Comparison of ENCODE assay signal across 8 mouse cellular contexts in the genomic region with DNA sequence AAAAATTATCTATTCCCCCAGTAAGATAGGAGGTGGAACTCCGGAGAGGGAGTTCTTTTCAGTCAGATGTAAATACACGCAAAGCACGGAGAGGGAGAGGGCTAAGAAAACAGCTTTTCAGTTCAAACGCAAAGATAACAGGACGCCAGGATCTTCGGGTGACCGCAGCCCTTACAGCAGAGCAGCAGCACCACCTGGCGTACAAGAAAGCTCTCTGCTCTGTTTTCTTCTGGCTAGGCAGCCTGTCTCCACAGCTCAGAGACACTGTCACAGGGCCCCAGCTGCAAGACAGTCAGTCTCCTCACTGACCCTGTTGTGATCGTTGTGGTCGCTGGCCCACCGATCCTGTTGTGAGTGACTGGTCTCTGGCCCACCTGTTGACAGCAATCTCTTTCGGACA. TPM values are rescaled to one million over a fixed set of nuclear protein-coding genes. Genes with fewer than 3 reads are reported as not detected.
DNase-seq lines count a peak whose midpoint lies in the region; ATAC-seq and TF ChIP-seq lines count a peak whose summit lies in the region.

No protein-coding gene starts in this region.

- no peaks in the 10 kb centered on the region for H3K36me3 ChIP-seq in G1E (replicated peaks)
- no peaks in the 10 kb centered on the region for H3K36me3 ChIP-seq in hindbrain, embryonic 11.5 days (ENCODE audit: control insufficient read depth, insufficient read depth, low read length)
- no peaks in the 10 kb centered on the region for H3K36me3 ChIP-seq in lung, postnatal 0 days (ENCODE audit: insufficient read depth, low read length)

- no peak overlapping the region for H3K9ac ChIP-seq in hindbrain, embryonic 11.5 days (ENCODE audit: low read depth, low read length)
- no peak overlapping the region for H3K9ac ChIP-seq in lung, postnatal 0 days (replicated peaks; ENCODE audit: low read depth)

- no peaks in the 10 kb centered on the region for H3K9me3 ChIP-seq in G1E (replicated peaks)
- H3K9me3 ChIP-seq in hindbrain, embryonic 11.5 days (ENCODE audit: control insufficient read depth, low read length), result no peaks in the 10 kb centered on the region
- H3K9me3 ChIP-seq in lung, postnatal 0 days (ENCODE audit: low read length), result no peaks in the 10 kb centered on the region

- H3K4me3 ChIP-seq in G1E (ENCODE audit: low read depth, low read length), result peak overlapping the region; percentile 7; the same call in 1 of the 2 replicates
- no peak overlapping the region for H3K4me3 ChIP-seq in cerebellum, adult 2 months (replicated peaks; ENCODE audit: insufficient read depth, low read depth, low read length)
- H3K4me3 ChIP-seq in hindbrain, embryonic 11.5 days (ENCODE audit: low read depth, low read length), result no peak overlapping the region
- no peak overlapping the region for H3K4me3 ChIP-seq in lung, postnatal 0 days (ENCODE audit: low read depth, low read length)

- DNase-seq in G1E (ENCODE audit: low spot score), result peak; percentile 53
- DNase-seq in cerebellum, adult 2 months, result peak; percentile 51 to 61
- DNase-seq in frontal cortex, adult 2 months (ENCODE audit: extremely low spot score in 1 of 2, low spot score in 1 of 2), result peak; percentile 4 to 85
- DNase-seq in hindbrain, embryonic 11.5 days (ENCODE audit: low spot score), result peak; percentile 83
- DNase-seq in layer of hippocampus, adult 9-11 months, result peak; percentile 27
- DNase-seq in lung, postnatal 0 days (ENCODE audit: low spot score), result peak; percentile 90
- peak; percentile 68 for DNase-seq in ovary, postnatal 36 days (ENCODE audit: low spot score)
- peak; percentile 76 for DNase-seq in thymus, postnatal 14 days

- ATAC-seq in G1E (ENCODE audit: extremely low read depth, insufficient number of reproducible peaks, low FRiP score, poor library complexity, severe bottlenecking), result peak; percentile 82
- ATAC-seq in hindbrain, embryonic 11.5 days (ENCODE audit: low FRiP score), result peak; percentile 54; the same call in 1 of the 2 replicates
- peak; percentile 75 for ATAC-seq in lung, postnatal 0 days

- no peak for TF ChIP-seq EP300 in lung, postnatal 0 days (IDR thresholded peaks at IDR 0.05)

- WGBS in cerebellum, adult 2 months, result 2% methylated on average over 12 of the region's 12 CpGs
- 2% methylated on average over 12 of the region's 12 CpGs for WGBS in hindbrain, embryonic 11.5 days
- WGBS in lung, postnatal 0 days, result 1% methylated on average over 12 of the region's 12 CpGs

- no peak for TF ChIP-seq POLR2A in cerebellum, adult 2 months (IDR thresholded peaks at IDR 0.05; ENCODE audit: borderline replicate concordance, insufficient read depth, low read length)

- H3K27me3 ChIP-seq in G1E (ENCODE audit: insufficient read depth, low read length), result peaks cover 21% of the 10 kb centered on the region
- H3K27me3 ChIP-seq in cerebellum, adult 2 months (ENCODE audit: control insufficient read depth, insufficient read depth, low read length), result no peaks in the 10 kb centered on the region; the same call in 1 of the 2 replicates
- peaks cover 20% of the 10 kb centered on the region; the same call in 1 of the 2 replicates for H3K27me3 ChIP-seq in hindbrain, embryonic 11.5 days (ENCODE audit: control insufficient read depth, insufficient read depth, low read length)
- peaks cover 5% of the 10 kb centered on the region; the same call in 1 of the 2 replicates for H3K27me3 ChIP-seq in lung, postnatal 0 days (replicated peaks; ENCODE audit: insufficient read depth, low read length)

- no peak overlapping the region for H3K4me2 ChIP-seq in hindbrain, embryonic 11.5 days (replicated peaks; ENCODE audit: low read depth, low read length)
- peak overlapping the region; percentile 44 for H3K4me2 ChIP-seq in lung, postnatal 0 days (replicated peaks; ENCODE audit: low read depth, low read length)

- TF ChIP-seq CTCF in G1E (IDR thresholded peaks at IDR 0.05; ENCODE audit: low read depth, low read length), result peak; percentile 42; the same call in 1 of the 2 replicates
- peak; percentile 85 for TF ChIP-seq CTCF in cerebellum, adult 2 months (IDR thresholded peaks at IDR 0.05; ENCODE audit: borderline replicate concordance, insufficient read depth, low read depth, low read length)
- peak; percentile 93 for TF ChIP-seq CTCF in lung, postnatal 0 days (IDR thresholded peaks at IDR 0.05)

- no peak overlapping the region for H3K27ac ChIP-seq in cerebellum, adult 2 months (ENCODE audit: insufficient read depth, low read length)
- no peak overlapping the region for H3K27ac ChIP-seq in hindbrain, embryonic 11.5 days (ENCODE audit: low read depth, low read length)
- no peak overlapping the region for H3K27ac ChIP-seq in lung, postnatal 0 days (ENCODE audit: low read length)

- peaks cover 9% of the 10 kb centered on the region for H3K4me1 ChIP-seq in G1E (ENCODE audit: insufficient read depth, low read depth, low read length)
- no peaks in the 10 kb centered on the region for H3K4me1 ChIP-seq in cerebellum, adult 2 months (ENCODE audit: control insufficient read depth, insufficient read depth, low read length)
- no peaks in the 10 kb centered on the region for H3K4me1 ChIP-seq in hindbrain, embryonic 11.5 days (replicated peaks; ENCODE audit: control insufficient read depth, insufficient read depth, low read length)
- no peaks in the 10 kb centered on the region for H3K4me1 ChIP-seq in lung, postnatal 0 days (ENCODE audit: insufficient read depth, low read depth, low read length)

RNA-seq across cellular contexts. Expression of a gene that starts 36.1 kb away (rescaled TPM):
- total RNA-seq in G1E (2014; fragmentation: Nextera tagmentation), result not detected in 2 replicates
- 0.29 and 0.66 TPM in 2 replicates for total RNA-seq in G1E (2017)
- polyA plus RNA-seq in G1E (2012), result not detected in 2 replicates
- polyA plus RNA-seq in cerebellum, adult 2 months (2012; rRNA removed), result 6.1 and 9.1 TPM in 2 replicates
- 33.9 and 36.3 TPM in 2 replicates for polyA plus RNA-seq in frontal cortex, adult 2 months (2012; rRNA removed)
- polyA plus RNA-seq in hindbrain, embryonic 11.5 days (2014; fragmentation: Nextera tagmentation; extraction: Ambion mirVana), result 2.1 TPM in 2 replicates
- polyA plus RNA-seq in lung, postnatal 0 days (2015; fragmentation: Nextera tagmentation; extraction: Ambion mirVana), result 0.08 and 0.17 TPM in 2 replicates

RNA-seq across cellular contexts. Expression of a gene that starts 37.0 kb away (rescaled TPM):
- total RNA-seq in G1E (2014; fragmentation: Nextera tagmentation), result not detected in 2 replicates
- 0.06 and 0.16 TPM in 2 replicates for total RNA-seq in G1E (2017)
- polyA plus RNA-seq in G1E (2012), result not detected in 2 replicates
- polyA plus RNA-seq in cerebellum, adult 2 months (2012; rRNA removed), result not detected in 2 replicates
- polyA plus RNA-seq in frontal cortex, adult 2 months (2012; rRNA removed), result 0.02 TPM in 1 of 2 replicates, not detected in the other
- polyA plus RNA-seq in hindbrain, embryonic 11.5 days (2014; fragmentation: Nextera tagmentation; extraction: Ambion mirVana), result 0.09 TPM in 1 of 2 replicates, not detected in the other
- not detected in 2 replicates for polyA plus RNA-seq in lung, postnatal 0 days (2015; fragmentation: Nextera tagmentation; extraction: Ambion mirVana)

Comparison
In these comparisons a context has a peak if more than half of its experiments do, and no peak if none do; other contexts are left out.
1. DNase-seq: peak in every context shown above with its lines; median percentile 90 in lung, postnatal 0 days; 83 in hindbrain, embryonic 11.5 days; 76 in thymus, postnatal 14 days; 68 in ovary, postnatal 36 days; 56 in cerebellum, adult 2 months; 53 in G1E; 44 in frontal cortex, adult 2 months; 27 in layer of hippocampus, adult 9-11 months.
2. CTCF ChIP-seq: peak in every context shown above with its lines; median percentile 93 in lung, postnatal 0 days; 85 in cerebellum, adult 2 months; 42 in G1E.